Mouse (Mus musculus) embryonic facial prominence, embryonic 11.5 days (tissue): ENCODE results near the gene Prkca. TPM values are rescaled to one million over a fixed set of nuclear protein-coding genes. Genes with fewer than 3 reads are reported as not detected.

ENCODE experiments used
- ATAC-seq: fragments of 200-750 bp; cut with Nextera tagmentation; replicated peaks from 2 replicates; pipeline ENCODE4 v1.8.0; 2017; ENCODE audit warnings: low read depth; ENCODE audit not compliant: insufficient number of reproducible peaks, low FRiP score, low TSS enrichment
- DNase-seq: peaks from one replicate; pipeline ENCODE4 v3.0.0-alpha.2; 2015; ENCODE audit warnings: low spot score
- H3K27ac ChIP-seq: fragments of 300-500 bp; sonication (generic); replicated peaks from 2 replicates; pipeline ENCODE4 v1.5.1; 2014; ENCODE audit warnings: mild to moderate bottlenecking, low read depth, low read length, control low read depth
- H3K27me3 ChIP-seq: fragments of 300-500 bp; sonication (generic); 2 replicates; pipeline ENCODE4 v1.6.1; 2014; ENCODE audit warnings: mild to moderate bottlenecking, low read length, moderate library complexity, mixed read lengths; ENCODE audit not compliant: control insufficient read depth, insufficient read depth
- H3K36me3 ChIP-seq: fragments of 300-500 bp; sonication (generic); replicated peaks from 2 replicates; pipeline ENCODE4 v1.6.1; 2014; ENCODE audit warnings: low read depth, mild to moderate bottlenecking, low read length, moderate library complexity, mixed read lengths; ENCODE audit not compliant: control insufficient read depth, insufficient read depth
- H3K4me1 ChIP-seq: fragments of 300-500 bp; sonication (generic); 2 replicates; pipeline ENCODE4 v1.6.1; 2014; ENCODE audit warnings: low read length, mixed read lengths; ENCODE audit not compliant: control insufficient read depth, insufficient read depth
- H3K4me2 ChIP-seq: fragments of 300-500 bp; sonication (generic); 2 replicates; pipeline ENCODE4 v1.6.1; 2014; ENCODE audit warnings: low read depth, mild to moderate bottlenecking, control low read depth, low read length, moderate library complexity
- H3K4me3 ChIP-seq: fragments of 300-500 bp; sonication (generic); 2 replicates; pipeline ENCODE4 v1.5.1; 2014; ENCODE audit warnings: low read depth, low read length, control low read depth
- H3K9ac ChIP-seq: fragments of 300-500 bp; sonication (generic); replicated peaks from 2 replicates; pipeline ENCODE4 v1.6.1; 2014; ENCODE audit warnings: mild to moderate bottlenecking, control low read depth, low read length
- H3K9me3 ChIP-seq: fragments of 300-500 bp; sonication (generic); replicated peaks from 2 replicates; pipeline ENCODE4 v1.6.1; 2016; ENCODE audit warnings: mild to moderate bottlenecking, low read length, inconsistent platforms, mixed read lengths; ENCODE audit not compliant: control insufficient read depth
- WGBS: fragments of 180-500 bp; shearing (Covaris S2); extraction: QIAGEN DNeasy Blood & Tissue Kit; methylation state at CpG from one replicate; pipeline ENCODE4 v1.1.7; 2014; 5-methylcytosine and 5-hydroxymethylcytosine counted together
- polyA plus RNA-seq: library from polyadenylated mRNA; unstranded; fragments of >200 nt; fragmentation: Nextera tagmentation; extraction: Ambion mirVana; gene quantifications from 2 replicates; pipeline ENCODE4 v1.2.1, GENCODE M21; 2014

Gene Prkca
- polyA plus RNA-seq, 1 experiment from 2014 or later = 7.4 TPM

DNA sequence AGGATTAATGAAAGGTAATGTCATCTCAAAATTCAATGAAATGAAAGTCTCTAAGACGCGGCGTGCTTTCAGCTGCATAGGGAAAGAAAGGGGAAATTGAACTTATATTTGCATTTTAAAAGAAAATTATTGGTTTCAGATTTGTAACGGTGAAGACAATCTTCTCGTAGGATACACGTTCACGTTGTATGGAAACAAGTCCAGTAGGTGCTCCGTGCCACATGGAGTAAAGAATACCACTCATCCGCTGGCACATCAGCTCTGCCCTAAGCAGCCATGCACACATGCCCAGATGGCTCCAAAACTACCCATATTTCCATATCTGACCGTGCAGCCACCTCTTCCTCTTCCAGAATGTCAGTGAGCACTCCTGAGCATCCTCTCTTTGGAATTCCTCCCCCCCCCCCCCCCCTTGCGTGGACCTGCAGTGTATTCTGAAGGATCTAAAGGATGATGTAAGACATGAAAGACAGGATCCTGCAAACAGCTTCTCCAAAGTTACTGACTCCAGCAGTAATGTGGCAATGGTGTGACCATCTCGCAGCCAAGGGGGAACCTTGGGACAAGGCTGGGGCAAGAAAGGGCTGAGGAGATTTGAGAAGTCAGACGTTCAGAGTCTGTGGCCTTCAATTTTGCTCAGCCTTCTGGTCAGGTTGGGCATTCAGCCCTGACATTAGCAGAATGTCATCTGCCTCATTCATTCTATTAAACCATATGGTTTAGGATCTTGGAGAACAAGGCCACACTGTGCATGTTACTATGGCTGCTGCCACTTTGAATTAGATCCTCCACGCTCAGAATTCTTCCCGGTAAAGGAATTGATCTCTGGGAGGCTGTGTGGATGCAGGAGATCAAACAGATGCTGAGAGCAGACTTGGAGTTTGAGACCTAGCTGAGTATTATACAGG lies 142.8 kb downstream of the Prkca start:
- no peak overlapping the region for H3K4me2 ChIP-seq

DNA sequence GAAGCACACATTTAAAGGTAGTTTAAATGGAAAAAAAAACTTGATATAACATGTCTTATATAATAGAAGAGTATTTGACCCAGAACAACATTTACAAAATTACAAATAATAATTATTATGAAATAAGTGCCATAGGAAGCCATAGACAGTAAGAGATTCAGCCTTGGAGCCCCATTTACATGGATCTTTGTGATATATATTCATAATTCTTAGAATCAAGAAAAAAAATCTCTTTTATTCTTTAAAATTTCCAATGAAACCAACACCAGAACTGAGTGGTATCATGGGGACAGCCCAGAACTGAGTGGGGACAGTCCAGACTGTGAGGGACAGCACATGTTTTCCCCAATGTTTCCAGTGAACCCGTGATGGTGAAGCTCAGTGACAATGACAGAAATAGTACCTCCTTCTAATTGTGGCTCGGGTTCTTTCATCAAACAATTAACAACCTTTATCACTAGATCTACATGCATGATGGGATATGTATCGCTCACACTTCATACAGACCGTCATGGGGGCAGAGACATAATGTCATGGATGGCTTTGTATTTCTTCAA lies 144.2 kb downstream of the Prkca start:
- 87% methylated on average over 4 of the region's 4 CpGs for WGBS
- H3K36me3 ChIP-seq = no peaks in the 10 kb centered on the region
- H3K4me1 ChIP-seq = no peaks in the 10 kb centered on the region

More for the DNA sequence above, 142.8 kb downstream of the Prkca start:
- no peak for ATAC-seq
- 86% methylated on average over 14 of the region's 15 CpGs for WGBS
- Histone ChIP-seq H3K4me1 (no peaks in the 10 kb centered on the region), H3K4me3 (no peak overlapping the region), H3K27ac (no peak overlapping the region), H3K27me3 (no peaks in the 10 kb centered on the region), H3K9ac (no peak overlapping the region), H3K9me3 (no peaks in the 10 kb centered on the region), H3K36me3 (no peaks in the 10 kb centered on the region)
- no peak for DNase-seq

DNA sequence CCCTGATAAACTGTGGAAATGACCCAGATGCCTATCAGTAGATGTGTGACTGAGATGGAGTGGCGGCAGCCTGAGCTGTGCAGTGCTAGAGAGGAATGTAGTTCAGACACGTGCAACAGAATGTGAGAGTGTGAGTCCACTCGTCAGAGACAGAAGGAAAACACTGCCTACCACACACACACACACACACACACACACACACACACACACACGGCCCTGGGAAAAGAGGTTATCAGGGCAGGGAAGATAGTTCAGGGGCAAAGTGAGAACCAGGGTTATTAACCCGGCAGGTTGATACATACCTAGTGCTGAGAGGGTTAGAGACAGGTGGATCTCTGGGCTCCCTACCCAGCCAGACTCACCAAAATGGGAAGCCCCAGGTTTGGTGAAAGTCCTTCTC lies 145.1 kb downstream of the Prkca start:
- no peaks in the 10 kb centered on the region for H3K9me3 ChIP-seq
- H3K4me1 ChIP-seq = no peaks in the 10 kb centered on the region
- H3K4me3 ChIP-seq = no peak overlapping the region
- WGBS = 67% methylated on average over 5 of the region's 5 CpGs
- no peak for DNase-seq
- no peak overlapping the region for H3K9ac ChIP-seq
- no peak overlapping the region for H3K4me2 ChIP-seq
- no peaks in the 10 kb centered on the region for H3K27me3 ChIP-seq
- H3K27ac ChIP-seq = no peak overlapping the region
- no peak for ATAC-seq
- no peaks in the 10 kb centered on the region for H3K36me3 ChIP-seq

More for the DNA sequence above, 144.2 kb downstream of the Prkca start:
- no peak for DNase-seq
- no peaks in the 10 kb centered on the region for H3K9me3 ChIP-seq
- no peak overlapping the region for H3K9ac ChIP-seq
- H3K27me3 ChIP-seq = no peaks in the 10 kb centered on the region
- no peak overlapping the region for H3K4me3 ChIP-seq
- H3K27ac ChIP-seq = no peak overlapping the region
- ATAC-seq = no peak
- no peak overlapping the region for H3K4me2 ChIP-seq

DNA sequence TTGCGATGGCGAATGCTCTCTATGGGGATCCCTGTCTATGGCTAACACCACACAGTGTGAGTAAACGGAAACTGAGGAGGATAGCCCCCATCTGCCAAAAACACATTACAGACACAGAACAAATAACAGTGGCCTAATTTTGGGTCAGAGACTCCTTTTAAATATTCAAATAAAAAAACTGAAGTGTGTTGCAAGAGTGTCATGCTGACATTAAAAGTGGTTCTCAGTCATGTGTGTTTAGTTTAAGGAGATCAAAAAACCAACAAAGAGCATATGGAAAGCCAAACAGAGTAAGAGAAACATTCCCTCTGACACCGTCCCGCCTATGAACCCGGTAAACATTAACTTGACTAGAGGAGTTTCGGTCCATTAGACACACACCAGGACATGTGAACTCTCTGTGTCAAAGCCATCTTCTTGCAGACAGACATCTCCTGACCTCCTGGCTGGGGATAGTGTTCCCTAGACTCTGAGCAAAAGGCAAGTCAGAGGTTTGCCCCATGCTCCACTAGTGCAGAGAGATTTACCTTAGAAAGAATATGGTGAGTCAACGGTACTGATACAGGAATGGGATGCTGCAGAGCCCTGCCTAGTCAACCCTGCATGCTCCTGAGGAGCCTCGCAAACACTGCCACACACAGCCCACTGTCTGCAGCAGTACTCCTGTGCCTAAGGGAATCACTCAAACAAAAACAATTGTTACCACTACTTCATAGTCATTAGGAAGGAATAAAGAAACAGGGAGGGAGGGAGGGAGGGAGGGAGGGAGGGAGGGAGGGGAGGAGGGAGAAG lies 146.1 kb downstream of the Prkca start:
- Histone ChIP-seq H3K27ac (no peak overlapping the region), H3K4me3 (no peak overlapping the region), H3K9me3 (no peaks in the 10 kb centered on the region), H3K27me3 (no peaks in the 10 kb centered on the region), H3K9ac (no peak overlapping the region), H3K4me2 (no peak overlapping the region), H3K36me3 (no peaks in the 10 kb centered on the region), H3K4me1 (no peaks in the 10 kb centered on the region)
- 63% methylated on average over 9 of the region's 9 CpGs for WGBS
- no peak for DNase-seq
- ATAC-seq = 0 out of 2 replicates have a peak, but pooled peaks have one; percentile 29

DNA sequence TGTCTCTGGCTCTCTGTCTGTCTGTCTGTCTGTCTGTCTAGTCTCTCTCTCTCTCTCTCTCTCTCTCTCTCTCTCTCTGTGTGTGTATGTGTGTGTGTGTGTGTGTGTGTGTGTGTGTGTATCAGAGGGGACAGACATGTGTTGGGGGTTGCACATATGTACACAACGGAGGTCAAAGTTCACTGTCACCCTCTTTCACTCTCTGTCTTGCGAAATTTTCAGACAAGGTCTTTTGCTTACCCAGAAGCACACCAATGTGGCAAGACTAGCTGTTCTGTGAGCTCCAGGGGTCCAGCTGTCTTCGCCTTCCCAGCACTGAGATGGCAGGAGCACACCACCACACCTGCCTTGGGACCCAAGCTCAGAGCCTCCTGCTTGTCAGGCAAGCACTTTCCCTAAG lies 146.9 kb downstream of the Prkca start:
- no peaks in the 10 kb centered on the region for H3K27me3 ChIP-seq
- no peaks in the 10 kb centered on the region for H3K4me1 ChIP-seq
- ATAC-seq (no peak), DNase-seq (no peak)
- H3K9ac ChIP-seq = no peak overlapping the region
- H3K9me3 ChIP-seq = no peaks in the 10 kb centered on the region
- H3K4me2 ChIP-seq = no peak overlapping the region
- no peak overlapping the region for H3K27ac ChIP-seq
- 87% methylated on average over 3 of the region's 3 CpGs for WGBS
- no peaks in the 10 kb centered on the region for H3K36me3 ChIP-seq
- no peak overlapping the region for H3K4me3 ChIP-seq

DNA sequence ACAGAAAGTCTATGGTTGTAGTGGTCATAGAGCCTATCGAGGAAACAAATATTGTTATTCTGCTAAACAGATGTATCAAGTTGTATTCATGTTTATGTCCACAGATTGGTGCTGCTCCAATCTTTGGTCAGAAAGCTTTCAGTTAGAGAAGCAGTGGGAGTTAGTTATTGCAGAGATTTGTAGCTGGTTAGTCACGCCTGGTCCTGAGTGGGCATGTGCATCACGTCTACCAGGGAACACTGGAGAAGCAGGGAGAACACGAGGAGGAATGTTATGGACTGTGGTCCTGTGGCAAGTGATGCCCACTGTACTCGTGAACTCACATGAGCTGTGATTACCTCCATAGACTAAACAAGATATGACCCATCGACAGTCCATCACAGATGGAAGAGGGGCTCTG lies 153.4 kb downstream of the Prkca start:
- 91% methylated on average over 6 of the region's 6 CpGs for WGBS
- Histone ChIP-seq H3K9me3 (no peaks in the 10 kb centered on the region), H3K4me3 (no peak overlapping the region), H3K36me3 (no peaks in the 10 kb centered on the region), H3K4me1 (no peaks in the 10 kb centered on the region), H3K9ac (no peak overlapping the region), H3K27ac (no peak overlapping the region), H3K27me3 (no peaks in the 10 kb centered on the region), H3K4me2 (no peak overlapping the region)
- no peak for DNase-seq
- no peak for ATAC-seq

DNA sequence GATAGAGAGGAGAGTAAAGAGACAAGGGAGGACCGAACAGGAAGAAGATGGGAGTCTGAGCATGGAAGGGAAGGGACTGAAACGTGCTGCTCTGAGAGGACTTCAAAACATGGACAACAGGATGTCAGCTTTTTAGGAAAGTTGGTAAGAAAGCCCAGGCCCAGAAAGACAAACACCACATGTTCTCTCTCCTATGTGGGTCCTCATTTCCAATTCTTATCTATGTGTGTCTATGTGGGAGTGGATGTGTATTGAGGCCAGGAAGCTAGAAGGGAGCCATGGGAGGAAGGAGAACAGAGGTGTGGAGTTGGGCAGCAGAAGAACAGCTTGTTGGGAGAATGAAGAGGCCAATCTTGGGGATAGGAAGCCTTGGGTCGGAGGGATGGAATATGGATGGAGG lies 154.4 kb downstream of the Prkca start:
- H3K4me3 ChIP-seq = no peak overlapping the region
- H3K36me3 ChIP-seq = no peaks in the 10 kb centered on the region
- H3K27ac ChIP-seq = no peak overlapping the region
- ATAC-seq (no peak), DNase-seq (no peak)
- H3K9me3 ChIP-seq = no peaks in the 10 kb centered on the region
- 78% methylated on average over 3 of the region's 3 CpGs for WGBS
- no peak overlapping the region for H3K9ac ChIP-seq
- no peaks in the 10 kb centered on the region for H3K4me1 ChIP-seq
- H3K27me3 ChIP-seq = no peaks in the 10 kb centered on the region
- H3K4me2 ChIP-seq = no peak overlapping the region

DNA sequence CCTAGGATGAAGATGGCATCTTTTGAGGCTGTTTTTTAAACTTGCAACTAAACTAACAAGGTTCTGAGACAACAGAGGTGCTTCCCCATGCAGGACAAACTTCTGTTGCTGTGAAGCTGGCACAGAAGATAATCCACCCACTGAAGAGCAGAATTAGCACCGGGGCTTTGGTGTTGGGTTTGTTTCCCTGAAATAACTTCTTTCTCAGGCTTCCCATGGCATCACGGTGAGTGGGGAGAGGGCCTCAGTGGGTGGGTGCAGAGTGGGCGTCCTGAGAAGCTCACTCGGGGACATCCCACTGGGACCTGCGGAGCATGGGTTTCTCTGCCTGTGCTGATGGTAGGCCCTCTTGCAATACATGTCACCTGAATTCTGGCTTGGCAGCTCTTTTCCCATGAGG lies 161.3 kb downstream of the Prkca start:
- no peak overlapping the region for H3K9ac ChIP-seq
- H3K36me3 ChIP-seq = no peaks in the 10 kb centered on the region
- no peak overlapping the region for H3K4me3 ChIP-seq
- H3K27ac ChIP-seq = no peak overlapping the region
- ATAC-seq = no peak
- no peak overlapping the region for H3K4me2 ChIP-seq
- H3K27me3 ChIP-seq = no peaks in the 10 kb centered on the region
- no peak for DNase-seq
- H3K9me3 ChIP-seq = no peaks in the 10 kb centered on the region
- WGBS = 90% methylated on average over 5 of the region's 5 CpGs
- no peaks in the 10 kb centered on the region for H3K4me1 ChIP-seq
